Mouse (Mus musculus): Measurements from ENCODE around the gene Tubgcp2. TPM values are rescaled to one million over a fixed set of nuclear protein-coding genes. Genes with fewer than 3 reads are reported as not detected.

Tubgcp2 gene
- polyA plus RNA-seq, 1 experiment = 25.3 TPM

GRCm38 (mm10) chr7:139956658-139957057 is 79.8 kb downstream of the Tubgcp2 start:
- TF ChIP-seq CTCF (IDR thresholded peaks at IDR 0.05; ENCODE audit: insufficient read depth, low read length) (no peak), POLR2A (IDR thresholded peaks at IDR 0.05; ENCODE audit: borderline replicate concordance, extremely low read depth, low read depth, low read length) (no peak)
- Histone ChIP-seq H3K4me3 (replicated peaks; ENCODE audit: extremely low read depth, low read depth, low read length) (no peak overlapping the region), H3K4me1 (ENCODE audit: control insufficient read depth, insufficient read depth, low read length) (no peaks in the 10 kb centered on the region)
- whole genome bisulfite sequencing = 78% methylated on average over 3 of the region's 3 CpGs
- DNase-seq = no peak

- TF ChIP-seq CTCF (IDR thresholded peaks at IDR 0.05; ENCODE audit: insufficient read depth, low read length) (no peak), POLR2A (IDR thresholded peaks at IDR 0.05; ENCODE audit: borderline replicate concordance, extremely low read depth, low read depth, low read length) (no peak)
- 93% methylated on average over 4 of the region's 4 CpGs for WGBS
- DNase-seq = no peak
- H3K4me1 ChIP-seq (ENCODE audit: control insufficient read depth, insufficient read depth, low read length) = no peaks in the 10 kb centered on the region
- H3K4me3 ChIP-seq (replicated peaks; ENCODE audit: extremely low read depth, low read depth, low read length) = no peak overlapping the region
These were observed 81.0 kb downstream of the Tubgcp2 start for GRCm38 (mm10) chr7:139955505-139955904.

GRCm38 (mm10) chr7:139951991-139952633 is 84.4 kb downstream of the Tubgcp2 start:
- WGBS = 79% methylated on average over 6 of the region's 6 CpGs
- H3K4me1 ChIP-seq (ENCODE audit: control insufficient read depth, insufficient read depth, low read length) = no peaks in the 10 kb centered on the region
- TF ChIP-seq POLR2A (IDR thresholded peaks at IDR 0.05; ENCODE audit: borderline replicate concordance, extremely low read depth, low read depth, low read length) (no peak), CTCF (IDR thresholded peaks at IDR 0.05; ENCODE audit: insufficient read depth, low read length) (no peak)
- H3K4me3 ChIP-seq (replicated peaks; ENCODE audit: extremely low read depth, low read depth, low read length) = no peak overlapping the region
- no peak for DNase-seq

- no peak for TF ChIP-seq POLR2A (IDR thresholded peaks at IDR 0.05; ENCODE audit: borderline replicate concordance, extremely low read depth, low read depth, low read length)
- no peak for TF ChIP-seq CTCF (IDR thresholded peaks at IDR 0.05; ENCODE audit: insufficient read depth, low read length)
- WGBS = 3% methylated on average over 16 of the region's 16 CpGs
- Histone ChIP-seq H3K4me1 (ENCODE audit: control insufficient read depth, insufficient read depth, low read length) (no peaks in the 10 kb centered on the region), H3K4me3 (replicated peaks; ENCODE audit: extremely low read depth, low read depth, low read length) (peak overlapping the region; percentile 41)
- peak; percentile 38 for DNase-seq
These were observed 85.4 kb downstream of the Tubgcp2 start for GRCm38 (mm10) chr7:139951079-139951478.

GRCm38 (mm10) chr7:139950283-139950971 is 86.0 kb downstream of the Tubgcp2 start:
- H3K4me1 ChIP-seq (ENCODE audit: control insufficient read depth, insufficient read depth, low read length) = no peaks in the 10 kb centered on the region
- DNase-seq = peak; percentile 57
- H3K4me3 ChIP-seq (replicated peaks; ENCODE audit: extremely low read depth, low read depth, low read length) = peak overlapping the region; percentile 64
- TF ChIP-seq POLR2A (IDR thresholded peaks at IDR 0.05; ENCODE audit: borderline replicate concordance, extremely low read depth, low read depth, low read length) = peak; percentile 17; the same call in 1 of the 2 replicates
- TF ChIP-seq CTCF (IDR thresholded peaks at IDR 0.05; ENCODE audit: insufficient read depth, low read length) = no peak
- 1% methylated on average over 33 of the region's 33 CpGs for WGBS

GRCm38 (mm10) chr7:139949893-139950282 is 86.6 kb downstream of the Tubgcp2 start:
- Histone ChIP-seq H3K4me3 (replicated peaks; ENCODE audit: extremely low read depth, low read depth, low read length) (peak overlapping the region; percentile 64), H3K4me1 (ENCODE audit: control insufficient read depth, insufficient read depth, low read length) (no peaks in the 10 kb centered on the region)
- peak; percentile 39 for DNase-seq
- peak; percentile 59 for TF ChIP-seq CTCF (IDR thresholded peaks at IDR 0.05; ENCODE audit: insufficient read depth, low read length)
- TF ChIP-seq POLR2A (IDR thresholded peaks at IDR 0.05; ENCODE audit: borderline replicate concordance, extremely low read depth, low read depth, low read length) = peak; percentile 23; the same call in 1 of the 2 replicates
- under 1% methylated on average over 15 of the region's 15 CpGs for WGBS

- H3K4me3 ChIP-seq (replicated peaks; ENCODE audit: extremely low read depth, low read depth, low read length) = no peak overlapping the region
- no peak for TF ChIP-seq POLR2A (IDR thresholded peaks at IDR 0.05; ENCODE audit: borderline replicate concordance, extremely low read depth, low read depth, low read length)
- no peak for TF ChIP-seq CTCF (IDR thresholded peaks at IDR 0.05; ENCODE audit: insufficient read depth, low read length)
- WGBS = 65% methylated on average over 5 of the region's 5 CpGs
- H3K4me1 ChIP-seq (ENCODE audit: control insufficient read depth, insufficient read depth, low read length) = peaks cover 10% of the 10 kb centered on the region
- no peak for DNase-seq
These were observed 90.4 kb downstream of the Tubgcp2 start for GRCm38 (mm10) chr7:139946032-139946431.

Other genes with a start within 250 kb of the Tubgcp2 start
- gene Adgra1, start 202.5 kb downstream of the Tubgcp2 start, polyA plus RNA-seq (2012; rRNA removed) = 0.09 and 0.12 TPM in 2 replicates
- 4.8 and 5.6 TPM in 2 replicates for gene Kndc1, start 142.0 kb downstream of the Tubgcp2 start, polyA plus RNA-seq (2012; rRNA removed)
- 0.09 TPM in 1 of 2 replicates, not detected in the other for gene Utf1, start 92.9 kb downstream of the Tubgcp2 start, polyA plus RNA-seq (2012; rRNA removed)
- gene 6430531B16Rik, start 57.9 kb downstream of the Tubgcp2 start, polyA plus RNA-seq (2012; rRNA removed) = 5.6 and 6.8 TPM in 2 replicates
- gene Adam8, start 44.1 kb downstream of the Tubgcp2 start, polyA plus RNA-seq (2012; rRNA removed) = 19.2 and 21.2 TPM in 2 replicates
- 75.7 and 85.5 TPM in 2 replicates for gene Zfp511, start 278 bp downstream of the Tubgcp2 start, polyA plus RNA-seq (2012; rRNA removed)
- not detected in 2 replicates for gene Msx3, start 12.4 kb upstream of the Tubgcp2 start, polyA plus RNA-seq (2012; rRNA removed)
- gene Caly, start 45.9 kb upstream of the Tubgcp2 start, polyA plus RNA-seq (2012; rRNA removed) = 0.20 and 0.27 TPM in 2 replicates
- not detected in 2 replicates for gene Prap1, start 56.7 kb upstream of the Tubgcp2 start, polyA plus RNA-seq (2012; rRNA removed)
- gene Fuom, start 65.8 kb upstream of the Tubgcp2 start, polyA plus RNA-seq (2012; rRNA removed) = 20.4 and 27.3 TPM in 2 replicates
- 6.7 and 11.2 TPM in 2 replicates for gene Paox, start 79.1 kb upstream of the Tubgcp2 start, polyA plus RNA-seq (2012; rRNA removed)
- 62.4 and 71.8 TPM in 2 replicates for gene Echs1, start 79.8 kb upstream of the Tubgcp2 start, polyA plus RNA-seq (2012; rRNA removed)
- gene Mtg1, start 100.9 kb upstream of the Tubgcp2 start, polyA plus RNA-seq (2012; rRNA removed) = 14.7 and 18.2 TPM in 2 replicates
- gene Sprn, start 118.2 kb upstream of the Tubgcp2 start, polyA plus RNA-seq (2012; rRNA removed) = 0.25 and 0.27 TPM in 2 replicates
- not detected in 2 replicates for gene Olfr522, start 128.1 kb upstream of the Tubgcp2 start, polyA plus RNA-seq (2012; rRNA removed)
- gene Olfr523, start 136.5 kb upstream of the Tubgcp2 start, polyA plus RNA-seq (2012; rRNA removed) = not detected in 2 replicates
- not detected in 2 replicates for gene Olfr524, start 169.3 kb upstream of the Tubgcp2 start, polyA plus RNA-seq (2012; rRNA removed)
- gene Cd163l1, start 181.6 kb upstream of the Tubgcp2 start, polyA plus RNA-seq (2012; rRNA removed) = 1.7 and 2.8 TPM in 2 replicates
- gene 5830411N06Rik, start 210.6 kb upstream of the Tubgcp2 start, polyA plus RNA-seq (2012; rRNA removed) = 0.58 and 0.78 TPM in 2 replicates